Mouse (Mus musculus): Measurements from ENCODE around the gene Robo1. TPM values are rescaled to one million over a fixed set of nuclear protein-coding genes. Genes with fewer than 3 reads are reported as not detected.

Robo1 gene
- polyA plus RNA-seq, 1 experiment from 2014 or later: 83.9 TPM

DNA sequence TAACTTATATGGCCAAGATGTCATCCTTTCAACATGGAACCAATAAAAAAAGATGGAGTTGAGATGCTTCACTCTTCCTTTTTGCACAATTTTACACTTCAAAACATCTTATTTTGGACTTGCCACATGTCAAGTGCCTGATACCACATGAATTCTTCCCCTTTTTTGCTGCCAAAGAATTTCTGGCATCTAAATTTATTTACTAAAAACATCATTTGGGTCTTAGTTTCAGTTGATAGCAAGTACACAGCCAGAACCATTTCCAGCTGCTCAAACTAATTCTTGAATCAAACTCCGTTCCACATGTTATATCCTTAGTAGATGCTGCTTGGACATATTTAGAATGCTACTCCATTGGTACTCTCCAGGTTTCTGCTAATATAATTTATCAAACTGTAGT lies 267.1 kb downstream of the Robo1 start:
- Histone ChIP-seq H3K27me3 (no peaks in the 10 kb centered on the region), H3K4me1 (no peaks in the 10 kb centered on the region), H3K36me3 (no peaks in the 10 kb centered on the region), H3K4me2 (replicated peaks) (no peak overlapping the region), H3K9ac (no peak overlapping the region), H3K9me3 (replicated peaks) (no peaks in the 10 kb centered on the region), H3K4me3 (no peak overlapping the region), H3K27ac (no peak overlapping the region)
- WGBS: 94% methylated on average over 1 of the region's 1 CpGs
- ATAC-seq (ENCODE audit: low FRiP score): no peak

- no peak overlapping the region for H3K4me3 ChIP-seq
- no peak for ATAC-seq (ENCODE audit: low FRiP score)
- H3K4me1 ChIP-seq: no peaks in the 10 kb centered on the region
- 54% methylated on average over 7 of the region's 7 CpGs for WGBS
- no peaks in the 10 kb centered on the region for H3K27me3 ChIP-seq
- H3K4me2 ChIP-seq (replicated peaks): no peak overlapping the region
- no peak overlapping the region for H3K9ac ChIP-seq
- H3K27ac ChIP-seq: no peak overlapping the region
- no peaks in the 10 kb centered on the region for H3K36me3 ChIP-seq
- H3K9me3 ChIP-seq (replicated peaks): no peaks in the 10 kb centered on the region
Measured at GRCm38 (mm10) chr16:72576956-72577355, 268.9 kb downstream of the Robo1 start.

GRCm38 (mm10) chr16:72584454-72585159 lies 276.5 kb downstream of the Robo1 start:
- Histone ChIP-seq H3K9me3 (replicated peaks) (no peaks in the 10 kb centered on the region), H3K4me2 (replicated peaks) (no peak overlapping the region), H3K27ac (no peak overlapping the region), H3K36me3 (no peaks in the 10 kb centered on the region), H3K4me1 (peaks cover 5% of the 10 kb centered on the region), H3K4me3 (no peak overlapping the region), H3K9ac (no peak overlapping the region), H3K27me3 (no peaks in the 10 kb centered on the region)
- ATAC-seq (ENCODE audit: low FRiP score): no peak
- 74% methylated on average over 11 of the region's 11 CpGs for WGBS

DNA sequence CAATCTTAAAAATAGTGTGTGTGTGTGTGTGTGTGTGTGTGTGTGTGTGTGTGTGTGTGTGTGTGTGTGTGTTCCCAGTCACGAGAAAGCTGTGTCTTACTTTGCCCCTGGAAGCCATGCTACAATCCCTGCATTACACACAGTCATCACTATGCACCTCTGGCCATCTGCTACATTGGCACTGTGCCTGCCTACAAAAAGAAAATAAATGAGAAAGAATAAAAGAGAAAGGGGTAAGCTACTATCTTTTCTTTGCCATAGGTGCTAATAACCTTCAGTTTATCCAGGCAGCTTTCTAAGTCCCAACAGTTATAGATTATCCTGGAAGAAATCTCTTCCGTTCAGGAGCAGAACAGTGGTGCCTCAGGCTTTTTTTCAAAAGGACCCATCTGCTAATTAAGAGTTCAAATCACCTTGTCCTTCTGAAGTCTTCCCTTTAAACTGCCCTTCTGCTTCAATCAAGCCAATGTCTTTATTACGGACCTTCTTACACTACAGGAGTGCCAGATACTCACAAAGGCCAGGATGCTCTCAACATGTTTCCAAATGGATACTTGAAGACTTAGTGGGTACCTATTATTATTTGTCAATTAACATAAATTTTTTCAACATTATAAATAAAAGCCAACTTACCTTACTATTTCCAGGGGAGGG lies 277.2 kb downstream of the Robo1 start:
- WGBS: 47% methylated on average over 3 of the region's 3 CpGs
- no peaks in the 10 kb centered on the region for H3K27me3 ChIP-seq

GRCm38 (mm10) chr16:72587376-72588072 lies 279.4 kb downstream of the Robo1 start:
- no peaks in the 10 kb centered on the region for H3K9me3 ChIP-seq (replicated peaks)
- ATAC-seq (ENCODE audit: low FRiP score): no peak
- H3K4me2 ChIP-seq (replicated peaks): no peak overlapping the region
- WGBS: 50% methylated on average over 3 of the region's 3 CpGs
- peaks cover 5% of the 10 kb centered on the region for H3K4me1 ChIP-seq
- H3K27ac ChIP-seq: no peak overlapping the region
- no peaks in the 10 kb centered on the region for H3K36me3 ChIP-seq
- no peaks in the 10 kb centered on the region for H3K27me3 ChIP-seq
- no peak overlapping the region for H3K9ac ChIP-seq
- no peak overlapping the region for H3K4me3 ChIP-seq

More for the DNA sequence above, 277.2 kb downstream of the Robo1 start:
- Histone ChIP-seq H3K9ac (no peak overlapping the region), H3K4me1 (peaks cover 5% of the 10 kb centered on the region), H3K4me2 (replicated peaks) (no peak overlapping the region), H3K4me3 (no peak overlapping the region), H3K9me3 (replicated peaks) (no peaks in the 10 kb centered on the region), H3K27ac (no peak overlapping the region), H3K36me3 (no peaks in the 10 kb centered on the region)
- peak; percentile 84 for ATAC-seq (ENCODE audit: low FRiP score)

- Histone ChIP-seq H3K9me3 (replicated peaks) (no peaks in the 10 kb centered on the region), H3K9ac (no peak overlapping the region), H3K36me3 (no peaks in the 10 kb centered on the region), H3K4me2 (replicated peaks) (no peak overlapping the region), H3K4me3 (no peak overlapping the region), H3K27ac (no peak overlapping the region), H3K27me3 (no peaks in the 10 kb centered on the region), H3K4me1 (0 out of 2 replicates have a peak, but pooled peaks cover 3% of the 10 kb centered on the region)
- 44% methylated on average over 4 of the region's 4 CpGs for WGBS
- peak; percentile 88 for ATAC-seq (ENCODE audit: low FRiP score)
Measured at GRCm38 (mm10) chr16:72603487-72604206, 295.5 kb downstream of the Robo1 start.

- ATAC-seq (ENCODE audit: low FRiP score): peak; percentile 29; the same call in 1 of the 2 replicates
Measured at GRCm38 (mm10) chr16:72605066-72605465, 297.0 kb downstream of the Robo1 start.

GRCm38 (mm10) chr16:72610661-72611112 lies 302.6 kb downstream of the Robo1 start:
- Histone ChIP-seq H3K4me3 (no peak overlapping the region), H3K27me3 (no peaks in the 10 kb centered on the region), H3K9me3 (replicated peaks) (no peaks in the 10 kb centered on the region), H3K4me2 (replicated peaks) (no peak overlapping the region), H3K36me3 (no peaks in the 10 kb centered on the region), H3K9ac (no peak overlapping the region), H3K4me1 (peaks cover 5% of the 10 kb centered on the region; the same call in 1 of the 2 replicates), H3K27ac (peak overlapping the region; percentile 48; the same call in 1 of the 2 replicates)
- peak; percentile 81 for ATAC-seq (ENCODE audit: low FRiP score)
- 24% methylated on average over 4 of the region's 4 CpGs for WGBS

More at GRCm38 (mm10) chr16:72605066-72605465, 297.0 kb downstream of the Robo1 start:
- Histone ChIP-seq H3K27ac (no peak overlapping the region), H3K27me3 (no peaks in the 10 kb centered on the region), H3K4me2 (replicated peaks) (no peak overlapping the region), H3K9me3 (replicated peaks) (no peaks in the 10 kb centered on the region), H3K9ac (no peak overlapping the region), H3K4me3 (no peak overlapping the region), H3K4me1 (0 out of 2 replicates have a peak, but pooled peaks cover 3% of the 10 kb centered on the region), H3K36me3 (no peaks in the 10 kb centered on the region)
- WGBS: 27% methylated on average over 6 of the region's 6 CpGs

DNA sequence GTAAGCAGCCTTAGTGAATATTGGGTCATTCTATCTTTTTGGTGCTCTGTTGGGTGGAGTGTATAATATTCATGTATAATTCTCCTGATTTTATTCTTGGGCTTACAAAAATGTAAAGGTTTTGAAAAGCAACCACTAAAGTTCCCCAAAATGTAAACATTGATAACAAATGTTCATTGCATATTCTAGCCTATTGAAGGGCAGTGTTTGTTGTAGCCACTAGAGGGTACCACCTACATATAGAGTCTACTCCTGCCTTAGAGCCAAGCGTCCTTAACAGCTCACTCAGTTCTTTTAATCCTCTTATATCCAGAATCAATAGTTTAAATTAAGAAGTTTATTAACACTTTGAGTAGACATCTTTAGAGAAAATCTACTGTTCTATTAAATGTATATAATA lies 306.8 kb downstream of the Robo1 start:
- Histone ChIP-seq H3K9me3 (replicated peaks) (no peaks in the 10 kb centered on the region), H3K9ac (no peak overlapping the region), H3K4me3 (no peak overlapping the region), H3K4me2 (replicated peaks) (no peak overlapping the region), H3K27ac (no peak overlapping the region), H3K36me3 (no peaks in the 10 kb centered on the region), H3K4me1 (peaks cover 5% of the 10 kb centered on the region; the same call in 1 of the 2 replicates), H3K27me3 (no peaks in the 10 kb centered on the region)
- WGBS: 5% methylated on average over 1 of the region's 1 CpGs
- peak; percentile 62; the same call in 1 of the 2 replicates for ATAC-seq (ENCODE audit: low FRiP score)

DNA sequence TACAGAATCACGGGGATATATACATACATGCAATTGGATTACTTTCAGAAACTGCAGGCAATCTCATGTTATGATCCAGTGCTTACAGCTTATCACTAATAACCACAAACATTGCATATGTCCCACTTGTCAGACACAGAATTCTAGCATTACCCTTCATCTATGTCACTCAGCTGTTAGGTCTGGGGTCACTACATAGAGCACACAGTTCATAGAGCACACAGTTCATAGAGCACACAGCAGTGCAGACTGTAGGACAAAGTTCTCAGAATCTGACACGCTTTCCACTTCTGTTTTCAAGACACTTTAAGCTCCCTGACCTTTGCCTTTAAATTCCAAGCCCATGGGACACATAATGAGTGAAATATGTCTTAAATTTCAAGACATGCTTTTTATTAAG lies 307.3 kb downstream of the Robo1 start:
- Histone ChIP-seq H3K9me3 (replicated peaks) (no peaks in the 10 kb centered on the region), H3K36me3 (no peaks in the 10 kb centered on the region), H3K4me2 (replicated peaks) (no peak overlapping the region), H3K27ac (no peak overlapping the region), H3K4me3 (no peak overlapping the region), H3K27me3 (no peaks in the 10 kb centered on the region), H3K4me1 (peaks cover 5% of the 10 kb centered on the region; the same call in 1 of the 2 replicates), H3K9ac (no peak overlapping the region)
- ATAC-seq (ENCODE audit: low FRiP score): 0 out of 2 replicates have a peak, but pooled peaks have one; percentile 36
- 63% methylated on average over 2 of the region's 2 CpGs for WGBS

DNA sequence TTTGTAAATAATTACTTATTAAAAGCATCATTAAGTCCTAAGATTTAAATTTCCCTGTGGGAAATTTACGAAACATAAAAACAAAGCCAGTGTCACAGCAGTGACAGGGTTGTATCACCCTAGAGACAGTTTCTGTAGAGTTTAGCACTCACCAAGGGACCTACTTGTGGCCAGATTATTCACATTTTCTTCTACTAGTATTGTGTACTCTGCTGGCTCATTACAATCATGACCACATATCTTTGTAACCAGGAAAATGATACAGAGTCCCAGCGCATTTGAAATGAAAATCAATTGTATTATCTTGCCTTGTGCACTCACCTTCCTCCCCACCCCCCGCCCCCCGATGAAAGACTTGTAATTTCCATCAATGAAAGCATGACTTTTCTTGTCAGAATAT lies 314.3 kb downstream of the Robo1 start:
- Histone ChIP-seq H3K4me3 (no peak overlapping the region), H3K27me3 (no peaks in the 10 kb centered on the region), H3K4me1 (peaks cover 4% of the 10 kb centered on the region), H3K4me2 (replicated peaks) (no peak overlapping the region), H3K27ac (no peak overlapping the region), H3K9me3 (replicated peaks) (no peaks in the 10 kb centered on the region), H3K9ac (no peak overlapping the region), H3K36me3 (no peaks in the 10 kb centered on the region)
- ATAC-seq (ENCODE audit: low FRiP score): no peak
- 80% methylated on average over 4 of the region's 4 CpGs for WGBS

DNA sequence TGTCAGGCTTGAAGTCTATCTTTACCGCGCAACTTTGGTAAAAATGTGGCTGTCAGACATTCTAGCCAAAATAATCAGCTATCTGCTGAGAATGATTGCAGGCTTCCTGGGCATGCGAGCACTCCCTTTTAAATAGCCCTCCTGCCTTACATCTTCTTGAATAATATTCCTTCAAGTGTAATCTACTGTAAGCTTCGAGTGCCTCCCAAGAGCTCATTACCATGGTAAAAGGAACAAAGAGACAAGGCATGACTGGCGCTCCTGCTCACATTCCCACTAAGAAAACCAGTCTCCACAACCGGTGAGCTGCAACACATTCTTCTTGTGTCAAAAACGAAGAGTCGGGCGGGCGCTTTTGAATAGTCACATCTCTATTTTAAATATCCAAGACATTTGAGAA lies 314.8 kb downstream of the Robo1 start:
- no peak overlapping the region for H3K9ac ChIP-seq
- H3K9me3 ChIP-seq (replicated peaks): no peaks in the 10 kb centered on the region
- H3K27ac ChIP-seq: no peak overlapping the region; the same call in 1 of the 2 replicates
- peaks cover 4% of the 10 kb centered on the region for H3K4me1 ChIP-seq
- WGBS: 55% methylated on average over 10 of the region's 10 CpGs
- ATAC-seq (ENCODE audit: low FRiP score): no peak
- no peak overlapping the region for H3K4me2 ChIP-seq (replicated peaks)
- no peaks in the 10 kb centered on the region for H3K36me3 ChIP-seq
- H3K4me3 ChIP-seq: no peak overlapping the region
- H3K27me3 ChIP-seq: no peaks in the 10 kb centered on the region
